Mouse (Mus musculus): ENCODE measurements around the gene Fam234b. TPM values are rescaled to one million over a fixed set of nuclear protein-coding genes. Genes with fewer than 3 reads are reported as not detected.

The Fam234b gene
- total RNA-seq, 1 experiment, result 7.5 TPM

DNA sequence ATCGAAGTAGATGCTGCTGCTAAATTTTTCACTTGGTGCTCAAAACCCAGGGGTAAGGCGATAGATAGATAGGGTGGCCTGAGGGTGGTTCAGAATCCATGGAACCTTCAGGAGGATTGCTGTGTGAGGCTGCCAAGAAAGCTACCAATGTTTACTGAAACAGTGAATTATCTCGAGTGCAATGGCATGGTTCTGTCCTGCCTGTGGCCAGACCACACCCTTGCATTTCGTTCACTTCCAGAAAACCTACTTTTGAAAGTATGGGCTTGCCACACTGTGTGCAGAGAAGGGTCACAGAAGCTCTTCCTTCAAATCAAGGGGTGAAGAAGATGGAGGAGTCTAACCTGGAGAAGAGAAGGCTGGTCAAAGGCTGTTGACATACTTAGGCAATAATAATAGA lies 8.0 kb downstream of the Fam234b start:
- in situ Hi-C loops (cut with MboI; ENCODE audit: low sequenced_read_pairs in 2 of 2, unreplicated experiment in 2 of 2), result no loop called here
- no peak overlapping the region for H3K27ac ChIP-seq (ENCODE audit: insufficient read depth, low read depth, low read length, poor library complexity, severe bottlenecking)
- no peaks in the 10 kb centered on the region for H3K9me3 ChIP-seq (ENCODE audit: control insufficient read depth, insufficient read depth, low read depth, low read length)
- no peak overlapping the region for H3K9ac ChIP-seq (ENCODE audit: insufficient read depth, low read depth, low read length, poor library complexity, severe bottlenecking)
- DNase-seq (ENCODE audit: low read depth, low spot score), result no peak
- no peak for TF ChIP-seq CHD2 (IDR thresholded peaks at IDR 0.05; ENCODE audit: low read depth, low read length)
- no peak for TF ChIP-seq ZC3H11A (IDR thresholded peaks at IDR 0.05; ENCODE audit: borderline replicate concordance, low read depth, low read length)
- no peak for TF ChIP-seq HCFC1 (IDR thresholded peaks at IDR 0.05; ENCODE audit: borderline replicate concordance, insufficient read depth, low read length)
- no peak for TF ChIP-seq ZNF384 (IDR thresholded peaks at IDR 0.05; ENCODE audit: low read depth, low read length)
- TF ChIP-seq MAFK (IDR thresholded peaks at IDR 0.05; ENCODE audit: insufficient read depth, low read depth, low read length), result no peak
- H3K4me3 ChIP-seq (ENCODE audit: insufficient read depth in 1 of 2, low read depth in 1 of 2, low read length in 2 of 2, poor library complexity in 1 of 2, severe bottlenecking in 1 of 2), result no peak overlapping the region
- H3K36me3 ChIP-seq (ENCODE audit: control insufficient read depth, insufficient read depth, low read length, poor library complexity, severe bottlenecking), result no peaks in the 10 kb centered on the region
- 0 out of 4 replicates have a peak, but pooled peaks cover 0 to 2% of the 10 kb centered on the region in 2 experiments for H3K4me1 ChIP-seq (ENCODE audit: control insufficient read depth in 2 of 2, insufficient read depth in 2 of 2, low read length in 2 of 2, poor library complexity in 1 of 2)

DNA sequence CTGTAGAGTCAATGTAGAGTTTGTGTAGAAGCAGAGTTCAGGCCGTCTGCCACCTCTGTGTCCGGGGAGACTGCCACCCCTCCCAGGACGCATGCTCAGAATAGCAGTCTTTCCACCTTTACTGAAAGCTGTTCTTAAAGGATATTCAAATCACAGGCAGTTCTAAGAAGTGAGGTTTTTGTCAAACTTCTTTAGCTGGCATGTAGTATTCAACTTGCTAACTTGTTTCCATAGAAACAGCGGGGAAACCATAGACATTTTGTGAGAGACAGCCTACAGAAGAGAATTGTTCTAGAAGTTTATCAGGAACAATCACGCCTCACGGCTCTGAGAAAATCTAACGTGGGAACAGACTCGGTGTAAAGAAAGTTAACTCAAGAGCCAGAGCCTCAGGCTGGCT lies 9.1 kb downstream of the Fam234b start:
- in situ Hi-C loops (cut with MboI; ENCODE audit: low sequenced_read_pairs in 2 of 2, unreplicated experiment in 2 of 2), result no loop called here
- Histone ChIP-seq H3K27ac (ENCODE audit: insufficient read depth, low read depth, low read length, poor library complexity, severe bottlenecking) (no peak overlapping the region), H3K4me1 (ENCODE audit: control insufficient read depth in 2 of 2, insufficient read depth in 2 of 2, low read length in 2 of 2, poor library complexity in 1 of 2) (0 out of 4 replicates have a peak, but pooled peaks cover 0 to 2% of the 10 kb centered on the region in 2 experiments), H3K9ac (ENCODE audit: insufficient read depth, low read depth, low read length, poor library complexity, severe bottlenecking) (no peak overlapping the region), H3K9me3 (ENCODE audit: control insufficient read depth, insufficient read depth, low read depth, low read length) (no peaks in the 10 kb centered on the region), H3K4me3 (ENCODE audit: insufficient read depth in 1 of 2, low read depth in 1 of 2, low read length in 2 of 2, poor library complexity in 1 of 2, severe bottlenecking in 1 of 2) (no peak overlapping the region), H3K36me3 (ENCODE audit: control insufficient read depth, insufficient read depth, low read length, poor library complexity, severe bottlenecking) (no peaks in the 10 kb centered on the region)
- no peak for DNase-seq (ENCODE audit: low read depth, low spot score)
- TF ChIP-seq CHD2 (IDR thresholded peaks at IDR 0.05; ENCODE audit: low read depth, low read length) (no peak), ZNF384 (IDR thresholded peaks at IDR 0.05; ENCODE audit: low read depth, low read length) (no peak), MAFK (IDR thresholded peaks at IDR 0.05; ENCODE audit: insufficient read depth, low read depth, low read length) (no peak), HCFC1 (IDR thresholded peaks at IDR 0.05; ENCODE audit: borderline replicate concordance, insufficient read depth, low read length) (no peak), ZC3H11A (IDR thresholded peaks at IDR 0.05; ENCODE audit: borderline replicate concordance, low read depth, low read length) (no peak)

DNA sequence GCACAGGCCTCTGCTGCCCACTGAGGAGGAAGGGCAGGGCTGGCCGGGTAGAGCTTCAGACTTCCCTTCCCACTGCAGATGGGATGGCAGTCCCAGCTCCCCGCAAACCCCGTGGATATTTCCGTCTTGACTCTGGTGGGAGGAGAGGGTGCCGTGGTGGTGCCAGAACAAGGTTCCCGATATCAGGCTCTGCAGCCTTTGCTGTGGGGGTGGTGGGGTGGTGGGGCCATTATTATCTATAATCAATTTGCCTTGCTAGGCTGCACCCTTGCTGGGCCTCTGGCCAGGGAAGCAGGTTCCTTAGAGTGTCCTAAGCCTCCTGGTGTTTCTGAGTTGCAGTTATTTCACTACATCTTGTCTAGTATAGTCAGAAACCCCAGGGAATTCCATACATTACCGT lies 13.4 kb downstream of the Fam234b start:
- TF ChIP-seq ZNF384 (IDR thresholded peaks at IDR 0.05; ENCODE audit: low read depth, low read length), result no peak
- no peak for TF ChIP-seq HCFC1 (IDR thresholded peaks at IDR 0.05; ENCODE audit: borderline replicate concordance, insufficient read depth, low read length)
- TF ChIP-seq ZC3H11A (IDR thresholded peaks at IDR 0.05; ENCODE audit: borderline replicate concordance, low read depth, low read length), result no peak
- no peak for TF ChIP-seq MAFK (IDR thresholded peaks at IDR 0.05; ENCODE audit: insufficient read depth, low read depth, low read length)
- no peak for TF ChIP-seq CHD2 (IDR thresholded peaks at IDR 0.05; ENCODE audit: low read depth, low read length)
- 0 out of 4 replicates have a peak, but pooled peaks cover 0 to 2% of the 10 kb centered on the region in 2 experiments for H3K4me1 ChIP-seq (ENCODE audit: control insufficient read depth in 2 of 2, insufficient read depth in 2 of 2, low read length in 2 of 2, poor library complexity in 1 of 2)
- no peak overlapping the region for H3K27ac ChIP-seq (ENCODE audit: insufficient read depth, low read depth, low read length, poor library complexity, severe bottlenecking)
- no peaks in the 10 kb centered on the region for H3K9me3 ChIP-seq (ENCODE audit: control insufficient read depth, insufficient read depth, low read depth, low read length)
- H3K36me3 ChIP-seq (ENCODE audit: control insufficient read depth, insufficient read depth, low read length, poor library complexity, severe bottlenecking), result no peaks in the 10 kb centered on the region
- no peak overlapping the region for H3K4me3 ChIP-seq (ENCODE audit: insufficient read depth in 1 of 2, low read depth in 1 of 2, low read length in 2 of 2, poor library complexity in 1 of 2, severe bottlenecking in 1 of 2)
- no peak overlapping the region for H3K9ac ChIP-seq (ENCODE audit: insufficient read depth, low read depth, low read length, poor library complexity, severe bottlenecking)
- no peak for DNase-seq (ENCODE audit: low read depth, low spot score)
- in situ Hi-C loops (cut with MboI; ENCODE audit: low sequenced_read_pairs in 2 of 2, unreplicated experiment in 2 of 2), result no loop called here

DNA sequence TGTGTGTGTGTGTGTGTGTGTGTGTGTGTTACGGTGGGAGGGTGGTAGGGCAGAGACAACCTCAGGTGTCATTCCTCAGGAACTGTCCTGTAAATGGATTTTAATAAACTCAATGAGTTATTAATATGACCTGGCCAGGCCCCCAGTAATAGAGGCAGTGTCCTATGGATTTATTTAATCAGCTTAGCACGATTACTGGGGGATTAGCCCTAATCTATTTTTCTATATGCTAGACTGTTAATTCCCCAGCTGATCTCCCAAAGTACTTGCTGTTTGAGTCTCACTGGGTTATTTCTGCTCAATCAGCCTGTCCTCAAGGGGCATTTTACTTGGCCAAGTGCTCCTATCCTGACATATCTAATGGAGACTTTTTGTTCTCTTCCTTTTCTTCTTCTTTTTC lies 14.9 kb downstream of the Fam234b start:
- H3K36me3 ChIP-seq (ENCODE audit: control insufficient read depth, insufficient read depth, low read length, poor library complexity, severe bottlenecking), result no peaks in the 10 kb centered on the region
- no peak overlapping the region for H3K27ac ChIP-seq (ENCODE audit: insufficient read depth, low read depth, low read length, poor library complexity, severe bottlenecking)
- no peak for TF ChIP-seq HCFC1 (IDR thresholded peaks at IDR 0.05; ENCODE audit: borderline replicate concordance, insufficient read depth, low read length)
- no peak for TF ChIP-seq ZC3H11A (IDR thresholded peaks at IDR 0.05; ENCODE audit: borderline replicate concordance, low read depth, low read length)
- TF ChIP-seq CHD2 (IDR thresholded peaks at IDR 0.05; ENCODE audit: low read depth, low read length), result no peak
- TF ChIP-seq MAFK (IDR thresholded peaks at IDR 0.05; ENCODE audit: insufficient read depth, low read depth, low read length), result no peak
- TF ChIP-seq ZNF384 (IDR thresholded peaks at IDR 0.05; ENCODE audit: low read depth, low read length), result no peak
- H3K4me1 ChIP-seq (ENCODE audit: control insufficient read depth in 2 of 2, insufficient read depth in 2 of 2, low read length in 2 of 2, poor library complexity in 1 of 2), result 0 out of 4 replicates have a peak, but pooled peaks cover 0 to 2% of the 10 kb centered on the region in 2 experiments
- DNase-seq (ENCODE audit: low read depth, low spot score), result no peak
- in situ Hi-C loops (cut with MboI; ENCODE audit: low sequenced_read_pairs in 2 of 2, unreplicated experiment in 2 of 2), result no loop called here
- no peak overlapping the region for H3K4me3 ChIP-seq (ENCODE audit: insufficient read depth in 1 of 2, low read depth in 1 of 2, low read length in 2 of 2, poor library complexity in 1 of 2, severe bottlenecking in 1 of 2)
- H3K9me3 ChIP-seq (ENCODE audit: control insufficient read depth, insufficient read depth, low read depth, low read length), result no peaks in the 10 kb centered on the region
- no peak overlapping the region for H3K9ac ChIP-seq (ENCODE audit: insufficient read depth, low read depth, low read length, poor library complexity, severe bottlenecking)

DNA sequence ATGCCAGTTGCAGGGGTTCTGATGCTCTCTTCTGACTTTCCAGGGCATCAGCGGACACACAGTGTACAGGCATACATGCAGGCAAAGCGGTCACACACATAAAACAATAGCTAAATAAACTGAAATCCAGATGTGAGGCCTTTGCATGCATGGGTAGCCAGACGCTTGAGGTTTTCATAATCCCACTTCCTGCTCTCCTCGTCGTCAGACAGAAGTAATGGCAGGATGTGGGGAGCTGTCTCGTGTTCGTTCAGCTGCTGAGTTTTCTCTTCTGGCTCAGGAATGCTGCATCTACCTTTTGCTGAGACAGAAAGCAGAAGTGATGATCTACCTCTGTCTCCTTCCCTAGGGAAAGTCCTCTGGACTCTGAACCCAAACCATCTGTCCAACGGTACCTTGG lies 20.6 kb downstream of the Fam234b start:
- DNase-seq (ENCODE audit: low read depth, low spot score), result no peak
- Histone ChIP-seq H3K9ac (ENCODE audit: insufficient read depth, low read depth, low read length, poor library complexity, severe bottlenecking) (no peak overlapping the region), H3K36me3 (ENCODE audit: control insufficient read depth, insufficient read depth, low read length, poor library complexity, severe bottlenecking) (no peaks in the 10 kb centered on the region), H3K4me1 (ENCODE audit: control insufficient read depth in 2 of 2, insufficient read depth in 2 of 2, low read length in 2 of 2, poor library complexity in 1 of 2) (no peaks in the 10 kb centered on the region), H3K27ac (ENCODE audit: insufficient read depth, low read depth, low read length, poor library complexity, severe bottlenecking) (no peak overlapping the region), H3K4me3 (ENCODE audit: insufficient read depth in 1 of 2, low read depth in 1 of 2, low read length in 2 of 2, poor library complexity in 1 of 2, severe bottlenecking in 1 of 2) (no peak overlapping the region), H3K9me3 (ENCODE audit: control insufficient read depth, insufficient read depth, low read depth, low read length) (no peaks in the 10 kb centered on the region)
- in situ Hi-C loops (cut with MboI; ENCODE audit: low sequenced_read_pairs in 2 of 2, unreplicated experiment in 2 of 2), result no loop called here
- TF ChIP-seq CHD2 (IDR thresholded peaks at IDR 0.05; ENCODE audit: low read depth, low read length) (no peak), ZC3H11A (IDR thresholded peaks at IDR 0.05; ENCODE audit: borderline replicate concordance, low read depth, low read length) (no peak), MAFK (IDR thresholded peaks at IDR 0.05; ENCODE audit: insufficient read depth, low read depth, low read length) (no peak), HCFC1 (IDR thresholded peaks at IDR 0.05; ENCODE audit: borderline replicate concordance, insufficient read depth, low read length) (no peak), ZNF384 (IDR thresholded peaks at IDR 0.05; ENCODE audit: low read depth, low read length) (no peak)
